ENCODE assay signal across 1 mouse cellular context in the genomic region with DNA sequence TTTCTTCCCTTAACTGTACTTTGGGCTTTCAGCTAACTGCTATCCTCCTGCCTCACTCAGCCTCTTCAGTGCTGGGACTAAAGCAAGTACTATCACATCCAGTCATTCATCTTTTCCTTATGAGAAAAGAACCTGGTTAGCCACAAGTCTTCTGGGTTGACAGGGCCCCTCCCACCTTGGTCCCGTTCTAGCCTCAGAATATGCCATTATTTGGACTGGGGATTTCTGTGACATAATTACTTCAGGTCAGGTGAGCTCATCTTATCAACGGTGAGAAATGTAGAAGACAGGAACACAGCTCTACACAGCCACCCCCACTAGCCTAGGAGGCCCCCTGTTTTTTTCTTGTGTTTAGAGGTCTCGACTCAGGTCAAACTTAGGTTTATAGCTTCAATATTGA.
TF ChIP-seq lines count a peak whose summit lies in the region.

No protein-coding gene starts in this region.

TF ChIP-seq in CH12.LX, 34 proteins besides CTCF, POLR2A, EP300 and RAD21 (continued from another document):
- TF ChIP-seq BHLHE40 (IDR thresholded peaks at IDR 0.05; ENCODE audit: low read depth, low read length), result peak; percentile 68
- 0 out of 2 replicates have a peak, but pooled peaks have one; percentile 4 for TF ChIP-seq MAFK (IDR thresholded peaks at IDR 0.05; ENCODE audit: insufficient replicate concordance, low read length)
- no peak for TF ChIP-seq USF2 (conservative IDR thresholded peaks at IDR 0.05; ENCODE audit: low read depth, low read length)
- TF ChIP-seq ETS1 (conservative IDR thresholded peaks at IDR 0.05; ENCODE audit: low read depth, low read length), result peak; percentile 57
- no peak for TF ChIP-seq SIN3A (IDR thresholded peaks at IDR 0.05; ENCODE audit: low read length)
